10 mouse cellular contexts compared by ENCODE assay signal in genomic region chr3:38357905-38358491, GRCm38 (mm10).
DNase-seq lines count a peak whose midpoint lies in the region; ATAC-seq lines count a peak whose summit lies in the region.
"Had no signal": no experiment of that assay in that cellular context is flagged by ENCODE, and none has a peak within 500 bp of the region (broad histone marks: within the 10 kb centered on the region; RNA-seq: fewer than 3 reads in every experiment).

No protein-coding gene starts in this region.

- H3K9me3 ChIP-seq in intestine, embryonic 14.5 days (ENCODE audit: control insufficient read depth, low read length): no peaks in the 10 kb centered on the region
- no peaks in the 10 kb centered on the region for H3K9me3 ChIP-seq in intestine, embryonic 15.5 days
- H3K9me3 ChIP-seq: embryonic facial prominence, embryonic 15.5 days; stomach, embryonic 15.5 days had no signal

- H3K36me3 ChIP-seq in intestine, embryonic 14.5 days (ENCODE audit: control insufficient read depth, insufficient read depth, low read length): no peaks in the 10 kb centered on the region
- no peaks in the 10 kb centered on the region for H3K36me3 ChIP-seq in intestine, embryonic 15.5 days
- H3K36me3 ChIP-seq: embryonic facial prominence, embryonic 15.5 days; stomach, embryonic 15.5 days had no signal

- DNase-seq in intestine, embryonic 14.5 days (ENCODE audit: low spot score): no peak
- DNase-seq in testis, postnatal 14 days (ENCODE audit: low spot score): peak; percentile 29
- no peak for DNase-seq in testis, postnatal 10 days (ENCODE audit: low spot score)
- peak; percentile 25 to 43 for DNase-seq in heart, postnatal 36 days
- DNase-seq in ovary, postnatal 14 days (ENCODE audit: low spot score): peak; percentile 3
- DNase-seq in right cerebral cortex, postnatal 14 days: no peak

- no peak for ATAC-seq in intestine, embryonic 14.5 days (replicated peaks; ENCODE audit: low FRiP score, low TSS enrichment, low read depth)
- no peak for ATAC-seq in intestine, embryonic 15.5 days
- ATAC-seq in frontal cortex, adult (ENCODE audit: low TSS enrichment): no peak

- peaks cover 18% of the 10 kb centered on the region; the same call in 1 of the 2 replicates for H3K4me1 ChIP-seq in intestine, embryonic 14.5 days (replicated peaks; ENCODE audit: control insufficient read depth, insufficient read depth, low read length)
- H3K4me1 ChIP-seq in intestine, embryonic 15.5 days (replicated peaks): 0 out of 2 replicates have a peak, but pooled peaks cover 7% of the 10 kb centered on the region
- H3K4me1 ChIP-seq: stomach, embryonic 15.5 days had no signal

- no peak overlapping the region for H3K9ac ChIP-seq in intestine, embryonic 14.5 days (ENCODE audit: low read length)
- H3K9ac ChIP-seq in intestine, embryonic 15.5 days: no peak overlapping the region
- H3K9ac ChIP-seq: embryonic facial prominence, embryonic 15.5 days; stomach, embryonic 15.5 days had no signal

- H3K27ac ChIP-seq in intestine, embryonic 14.5 days (ENCODE audit: low read depth): no peak overlapping the region
- H3K27ac ChIP-seq in intestine, embryonic 15.5 days: no peak overlapping the region
- H3K27ac ChIP-seq: embryonic facial prominence, embryonic 15.5 days; stomach, embryonic 15.5 days had no signal

- no peaks in the 10 kb centered on the region for H3K27me3 ChIP-seq in intestine, embryonic 14.5 days (replicated peaks; ENCODE audit: control insufficient read depth, insufficient read depth, low read length)
- no peaks in the 10 kb centered on the region for H3K27me3 ChIP-seq in intestine, embryonic 15.5 days (replicated peaks)
- H3K27me3 ChIP-seq: embryonic facial prominence, embryonic 15.5 days; stomach, embryonic 15.5 days had no signal

- intact Hi-C loops in heart, postnatal 36 days (cut with DNase I): loop anchor here (5.0 kb wide), 1 partner anchor 101 kb away; no protein-coding TSS in a partner anchor

- peak overlapping the region; percentile 3; the same call in 1 of the 2 replicates for H3K4me2 ChIP-seq in intestine, embryonic 14.5 days (ENCODE audit: low read length)
- H3K4me2 ChIP-seq in intestine, embryonic 15.5 days (replicated peaks): no peak overlapping the region
- H3K4me2 ChIP-seq: embryonic facial prominence, embryonic 15.5 days; stomach, embryonic 15.5 days had no signal

- WGBS in intestine, embryonic 14.5 days: 18% methylated on average over 14 of the region's 14 CpGs
- 25% methylated on average over 14 of the region's 14 CpGs for WGBS in intestine, embryonic 15.5 days

- H3K4me3 ChIP-seq in intestine, embryonic 14.5 days (ENCODE audit: low read depth, low read length): no peak overlapping the region
- no peak overlapping the region for H3K4me3 ChIP-seq in intestine, embryonic 15.5 days (replicated peaks)
- H3K4me3 ChIP-seq: embryonic facial prominence, embryonic 15.5 days; stomach, embryonic 15.5 days had no signal

Comparison
In these comparisons a context has a peak if more than half of its experiments do, and no peak if none do; other contexts are left out.
1. DNase-seq: peak in testis, postnatal 14 days (single experiment), heart, postnatal 36 days (2 of 2) and ovary, postnatal 14 days (single experiment); none in intestine, embryonic 14.5 days (single experiment), testis, postnatal 10 days (single experiment) and right cerebral cortex, postnatal 14 days (single experiment).